Comparison of ENCODE assay signal across 14 mouse cellular contexts in genomic region chr15:45711109-45711508, GRCm38 (mm10).
DNase-seq lines count a peak whose midpoint lies in the region; ATAC-seq and TF ChIP-seq lines count a peak whose summit lies in the region.
"Had no signal": no experiment of that assay in that cellular context is flagged by ENCODE, and none has a peak within 500 bp of the region (broad histone marks: within the 10 kb centered on the region; RNA-seq: fewer than 3 reads in every experiment).

No protein-coding gene starts in this region.

- no peak for ATAC-seq in embryonic facial prominence, embryonic 14.5 days (ENCODE audit: low read depth)
- ATAC-seq in neural tube, embryonic 13.5 days (ENCODE audit: low read depth), result peak; percentile 47; the same call in 1 of the 2 replicates
- ATAC-seq in neural tube, embryonic 15.5 days (ENCODE audit: low FRiP score), result no peak
- no peak for ATAC-seq in intestine, embryonic 16.5 days

- intact Hi-C loops in heart, adult 2 months (cut with DNase I), result no loop called here

- H3K4me3 ChIP-seq in embryonic facial prominence, embryonic 14.5 days (ENCODE audit: low read depth, low read length), result no peak overlapping the region
- no peak overlapping the region for H3K4me3 ChIP-seq in embryonic facial prominence, embryonic 10.5 days
- H3K4me3 ChIP-seq in neural tube, embryonic 13.5 days, result no peak overlapping the region
- H3K4me3 ChIP-seq in neural tube, embryonic 15.5 days (replicated peaks), result no peak overlapping the region
- no peak overlapping the region for H3K4me3 ChIP-seq in layer of hippocampus, adult 2 months
- no peak overlapping the region for H3K4me3 ChIP-seq in intestine, embryonic 16.5 days (ENCODE audit: low read length)
- no peak overlapping the region for H3K4me3 ChIP-seq in heart, adult 2 months
- H3K4me3 ChIP-seq: limb, embryonic 15.5 days; midbrain, embryonic 12.5 days had no signal

- TF ChIP-seq EP300 in heart, adult 2 months (IDR thresholded peaks at IDR 0.05; ENCODE audit: insufficient read depth, low read depth, low read length), result no peak

- no peak overlapping the region for H3K4me2 ChIP-seq in embryonic facial prominence, embryonic 14.5 days (ENCODE audit: low read depth, low read length)
- no peak overlapping the region for H3K4me2 ChIP-seq in neural tube, embryonic 13.5 days
- no peak overlapping the region for H3K4me2 ChIP-seq in neural tube, embryonic 15.5 days
- no peak overlapping the region for H3K4me2 ChIP-seq in intestine, embryonic 16.5 days (ENCODE audit: low read depth, low read length)
- H3K4me2 ChIP-seq: limb, embryonic 15.5 days; lung, embryonic 14.5 days; midbrain, embryonic 12.5 days had no signal

- H3K9ac ChIP-seq in embryonic facial prominence, embryonic 14.5 days (ENCODE audit: low read depth, low read length), result no peak overlapping the region
- no peak overlapping the region for H3K9ac ChIP-seq in neural tube, embryonic 13.5 days
- H3K9ac ChIP-seq in neural tube, embryonic 15.5 days (replicated peaks), result no peak overlapping the region
- no peak overlapping the region for H3K9ac ChIP-seq in intestine, embryonic 16.5 days (ENCODE audit: low read depth, low read length)
- H3K9ac ChIP-seq in heart, adult 2 months (ENCODE audit: low read depth, low read length), result no peak overlapping the region
- H3K9ac ChIP-seq: limb, embryonic 15.5 days; lung, embryonic 14.5 days; midbrain, embryonic 12.5 days had no signal

- no peaks in the 10 kb centered on the region for H3K27me3 ChIP-seq in embryonic facial prominence, embryonic 14.5 days (replicated peaks; ENCODE audit: control insufficient read depth, insufficient read depth, low read length)
- H3K27me3 ChIP-seq in embryonic facial prominence, embryonic 10.5 days (replicated peaks; ENCODE audit: low read depth, poor library complexity, severe bottlenecking), result no peaks in the 10 kb centered on the region
- no peaks in the 10 kb centered on the region for H3K27me3 ChIP-seq in neural tube, embryonic 13.5 days
- H3K27me3 ChIP-seq in neural tube, embryonic 15.5 days (replicated peaks), result no peaks in the 10 kb centered on the region
- H3K27me3 ChIP-seq in intestine, embryonic 16.5 days (replicated peaks; ENCODE audit: control insufficient read depth, insufficient read depth, low read length), result no peaks in the 10 kb centered on the region
- no peaks in the 10 kb centered on the region for H3K27me3 ChIP-seq in heart, adult 2 months (ENCODE audit: control insufficient read depth, insufficient read depth, low read length)
- H3K27me3 ChIP-seq: limb, embryonic 15.5 days; midbrain, embryonic 12.5 days had no signal

- H3K4me1 ChIP-seq in embryonic facial prominence, embryonic 14.5 days (ENCODE audit: control insufficient read depth, insufficient read depth, low read length), result no peaks in the 10 kb centered on the region
- H3K4me1 ChIP-seq in embryonic facial prominence, embryonic 10.5 days, result no peaks in the 10 kb centered on the region
- H3K4me1 ChIP-seq in neural tube, embryonic 13.5 days (replicated peaks), result no peaks in the 10 kb centered on the region
- no peaks in the 10 kb centered on the region for H3K4me1 ChIP-seq in neural tube, embryonic 15.5 days
- H3K4me1 ChIP-seq in intestine, embryonic 16.5 days (ENCODE audit: control insufficient read depth, insufficient read depth, low read length), result no peaks in the 10 kb centered on the region
- H3K4me1 ChIP-seq in heart, adult 2 months (ENCODE audit: control insufficient read depth, insufficient read depth, low read length), result no peaks in the 10 kb centered on the region
- H3K4me1 ChIP-seq: limb, embryonic 15.5 days; midbrain, embryonic 12.5 days had no signal

- no peaks in the 10 kb centered on the region for H3K36me3 ChIP-seq in embryonic facial prominence, embryonic 14.5 days (ENCODE audit: control insufficient read depth, insufficient read depth, low read length)
- no peaks in the 10 kb centered on the region for H3K36me3 ChIP-seq in embryonic facial prominence, embryonic 10.5 days (replicated peaks)
- H3K36me3 ChIP-seq in neural tube, embryonic 13.5 days, result no peaks in the 10 kb centered on the region
- H3K36me3 ChIP-seq in neural tube, embryonic 15.5 days, result no peaks in the 10 kb centered on the region
- H3K36me3 ChIP-seq in intestine, embryonic 16.5 days (ENCODE audit: control insufficient read depth, insufficient read depth, low read length), result no peaks in the 10 kb centered on the region
- no peaks in the 10 kb centered on the region for H3K36me3 ChIP-seq in heart, adult 2 months (ENCODE audit: control insufficient read depth, insufficient read depth, low read length)
- H3K36me3 ChIP-seq: limb, embryonic 15.5 days; midbrain, embryonic 12.5 days had no signal

- DNase-seq in embryonic facial prominence, embryonic 14.5 days (ENCODE audit: low spot score), result peak; percentile 52
- DNase-seq in embryonic facial prominence, embryonic 10.5 days (ENCODE audit: low spot score), result no peak
- peak; percentile 25 to 32 for DNase-seq in layer of hippocampus, adult 2 months (ENCODE audit: low spot score in 2 of 2)
- DNase-seq in left cerebral cortex, adult 9 months (ENCODE audit: low spot score in 2 of 2), result no peak
- no peak for DNase-seq in heart, adult 2 months
- DNase-seq: heart, postnatal 4 days; kidney, adult 2 months; lung, embryonic 14.5 days; thymus, postnatal 36 days had no signal

- no peak for TF ChIP-seq POLR2A in heart, adult 2 months (IDR thresholded peaks at IDR 0.05; ENCODE audit: insufficient read depth, low read depth, low read length)

- no peaks in the 10 kb centered on the region for H3K9me3 ChIP-seq in embryonic facial prominence, embryonic 14.5 days (ENCODE audit: control insufficient read depth, low read length)
- no peaks in the 10 kb centered on the region for H3K9me3 ChIP-seq in embryonic facial prominence, embryonic 10.5 days
- no peaks in the 10 kb centered on the region for H3K9me3 ChIP-seq in neural tube, embryonic 13.5 days
- H3K9me3 ChIP-seq in neural tube, embryonic 15.5 days (replicated peaks), result no peaks in the 10 kb centered on the region
- H3K9me3 ChIP-seq in intestine, embryonic 16.5 days (ENCODE audit: control insufficient read depth, low read length), result no peaks in the 10 kb centered on the region
- H3K9me3 ChIP-seq: limb, embryonic 15.5 days; midbrain, embryonic 12.5 days had no signal

- no peak overlapping the region for H3K27ac ChIP-seq in embryonic facial prominence, embryonic 14.5 days (replicated peaks; ENCODE audit: low read depth, low read length)
- no peak overlapping the region for H3K27ac ChIP-seq in embryonic facial prominence, embryonic 10.5 days (replicated peaks)
- no peak overlapping the region for H3K27ac ChIP-seq in neural tube, embryonic 13.5 days (replicated peaks)
- H3K27ac ChIP-seq in neural tube, embryonic 15.5 days (replicated peaks), result no peak overlapping the region
- H3K27ac ChIP-seq in layer of hippocampus, adult 2 months, result peak overlapping the region; percentile 33; the same call in 1 of the 2 replicates
- H3K27ac ChIP-seq in intestine, embryonic 16.5 days (ENCODE audit: low read length), result no peak overlapping the region
- H3K27ac ChIP-seq in heart, adult 2 months, result no peak overlapping the region
- H3K27ac ChIP-seq: limb, embryonic 15.5 days; midbrain, embryonic 12.5 days had no signal

- WGBS in embryonic facial prominence, embryonic 14.5 days, result 55% methylated on average over 2 of the region's 2 CpGs
- WGBS in embryonic facial prominence, embryonic 10.5 days, result 56% methylated on average over 2 of the region's 2 CpGs
- WGBS in neural tube, embryonic 13.5 days, result 34% methylated on average over 2 of the region's 2 CpGs
- 24% methylated on average over 2 of the region's 2 CpGs for WGBS in neural tube, embryonic 15.5 days
- 68% methylated on average over 2 of the region's 2 CpGs for WGBS in intestine, embryonic 16.5 days
- 45% methylated on average over 2 of the region's 2 CpGs for WGBS in heart, adult 2 months

- no peaks in the 10 kb centered on the region for H3K79me2 ChIP-seq in heart, adult 2 months (replicated peaks; ENCODE audit: control insufficient read depth, insufficient read depth, low read length)

- TF ChIP-seq CTCF in layer of hippocampus, adult 2 months (conservative IDR thresholded peaks at IDR 0.05), result no peak
- no peak for TF ChIP-seq CTCF in heart, adult 2 months (IDR thresholded peaks at IDR 0.05)

Comparison
In these comparisons a context has a peak if more than half of its experiments do, and no peak if none do; other contexts are left out.
1. DNase-seq: peak in embryonic facial prominence, embryonic 14.5 days (single experiment) and layer of hippocampus, adult 2 months (2 of 2); none in embryonic facial prominence, embryonic 10.5 days (single experiment), left cerebral cortex, adult 9 months (0 of 2) and heart, adult 2 months (0 of 2).